Mouse (Mus musculus) brain, adult 2 months (tissue): Measurements from ENCODE around the gene Rhox7b.
"Not testable (repeated sequence)": the region's sequence is repeated elsewhere in the genome, so short reads cannot be mapped to it uniquely, and the experiment has no call there.

ENCODE experiments used
- DNase-seq: peaks from one replicate; pipeline ENCODE4 v3.0.0; 2011; ENCODE audit warnings: low read depth, low spot score

Gene Rhox7b

GRCm38 (mm10) chrX:37897132-37897531, at the start of gene Rhox7b:
Gene Rhox7b, minus strand, starts transcription at chrX:37897232.
- not testable (repeated sequence) for DNase-seq

DNA sequence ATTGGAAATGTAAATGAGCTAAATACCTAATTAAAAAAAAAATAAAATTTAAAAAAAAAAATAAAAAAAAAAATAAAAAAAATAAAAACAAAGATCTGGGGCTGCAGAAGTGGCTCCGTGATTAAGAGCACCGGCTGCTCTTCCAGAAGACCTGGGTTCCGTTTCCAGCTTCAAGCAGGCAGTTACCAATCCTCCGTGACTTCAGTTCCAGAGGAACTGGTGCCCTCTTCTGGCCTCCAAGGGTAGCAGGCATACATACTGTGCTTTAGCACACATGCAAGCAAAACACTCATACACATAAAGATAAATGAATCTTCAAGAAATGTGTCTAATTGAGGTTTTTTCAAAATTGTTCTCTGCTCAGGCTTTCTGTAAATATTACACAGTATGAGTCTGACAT, 19.3 kb upstream of the Rhox7b start:
- DNase-seq: no peak

- no peak for DNase-seq
Observed at GRCm38 (mm10) chrX:37908581-37908980, 11.5 kb upstream of the Rhox7b start.

GRCm38 (mm10) chrX:37903727-37904126, 6.7 kb upstream of the Rhox7b start:
- DNase-seq: peak; percentile 0

DNA sequence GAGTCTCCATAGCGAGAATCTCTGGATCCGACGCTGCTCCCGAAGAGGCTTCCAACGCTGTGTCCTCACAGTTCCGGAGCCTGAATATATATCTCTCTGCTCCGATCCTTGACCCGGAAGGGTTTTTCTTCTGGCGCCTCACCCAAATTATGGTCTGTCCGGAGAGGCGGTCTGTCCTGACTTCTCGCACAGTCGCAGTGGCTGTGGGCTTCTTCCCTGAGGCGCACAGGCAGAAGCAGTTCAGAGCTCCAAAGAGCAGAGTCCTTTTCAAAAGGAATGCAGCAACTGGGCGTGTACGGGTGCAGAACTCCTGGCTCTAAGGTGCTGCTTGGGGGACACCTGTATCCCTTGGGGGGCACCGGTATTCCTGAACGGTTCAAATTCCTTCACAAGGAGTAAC, 4.6 kb upstream of the Rhox7b start, which contains the start of gene Rhox9:
Gene Rhox9 (minus strand): TSS at position 101 of the 400 bp plus-strand sequence.
- not testable (repeated sequence) for DNase-seq

GRCm38 (mm10) chrX:37878844-37879243, 18.2 kb downstream of the Rhox7b start, which contains the start of gene Rhox8:
Gene Rhox8, minus strand, starts transcription at chrX:37878944.
- DNase-seq: no peak

DNA sequence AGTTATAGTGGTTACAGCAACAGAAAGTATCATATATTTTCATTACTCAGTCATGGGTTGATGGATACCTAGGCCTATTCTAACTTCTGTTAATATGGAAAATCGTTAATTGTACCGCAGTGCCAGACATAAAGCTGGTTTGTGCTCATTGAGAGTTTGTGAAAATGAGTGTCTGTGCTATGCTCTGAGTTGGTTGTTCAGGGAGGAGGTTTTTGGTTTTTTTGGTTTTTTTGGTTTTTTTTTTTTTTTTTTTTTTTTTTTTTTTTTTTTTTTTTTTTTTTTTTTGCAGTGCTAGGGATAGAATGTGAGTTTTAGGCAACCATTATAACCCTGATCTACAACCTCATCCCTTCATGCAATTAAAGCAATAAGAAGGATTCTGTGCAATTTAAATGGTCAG, 25.4 kb downstream of the Rhox7b start:
- no peak for DNase-seq
